Mouse (Mus musculus) MEL-GATA-1-ER (cell line): ENCODE data around the gene Olfr524.

Experiments used
- DNase-seq: peaks from one replicate; pipeline ENCODE4 v3.0.0-alpha.2; 2012; ENCODE audit warnings: low read depth; ENCODE audit errors: extremely low read depth

The Olfr524 gene

GRCm38 (mm10) chr7:140186646-140187620 lies 18.8 kb downstream of the Olfr524 start:
- DNase-seq = no peak

- DNase-seq = no peak
Observed at GRCm38 (mm10) chr7:140184206-140184605, 21.6 kb downstream of the Olfr524 start.

GRCm38 (mm10) chr7:140180692-140181091 lies 25.1 kb downstream of the Olfr524 start:
- DNase-seq = no peak

DNA sequence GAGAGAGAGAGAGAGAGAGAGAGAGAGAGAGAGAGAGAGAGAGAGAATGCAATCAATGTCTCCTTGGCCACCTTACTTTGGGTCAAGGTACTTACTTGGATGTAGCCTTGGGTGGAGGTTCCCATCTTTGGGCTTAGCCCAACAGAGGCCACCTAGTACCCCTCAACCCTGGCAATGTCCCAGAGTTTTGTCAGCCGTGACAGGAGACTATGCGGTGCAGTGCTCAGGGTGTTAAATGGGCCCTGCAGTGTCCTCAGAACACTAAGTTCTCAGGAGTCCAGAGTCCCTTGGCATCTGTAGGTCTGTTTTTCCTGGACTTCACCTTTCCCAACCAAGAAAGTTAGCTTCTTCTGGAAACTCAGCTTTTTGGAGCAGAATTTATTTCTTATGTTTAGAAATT lies 26.6 kb downstream of the Olfr524 start:
- DNase-seq = no peak

DNA sequence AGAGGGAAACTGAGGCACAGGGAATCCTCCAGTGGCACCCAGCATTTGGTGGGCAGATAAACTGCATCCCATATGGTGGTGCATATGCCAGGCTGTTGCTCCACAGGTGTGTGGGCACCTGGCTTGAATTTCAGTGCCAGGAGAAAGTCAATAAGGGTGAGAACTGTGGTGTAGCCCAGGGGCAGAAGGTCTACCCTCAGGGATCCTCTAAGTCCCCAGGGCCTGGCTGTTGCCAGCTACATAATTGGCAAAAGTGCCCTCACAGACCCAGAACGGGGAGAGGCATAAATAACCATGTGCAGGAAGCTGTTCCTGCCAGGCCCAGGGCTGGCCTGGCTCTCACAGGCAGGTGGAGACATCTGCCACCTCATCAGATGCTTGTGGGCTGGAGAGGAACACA lies 32.8 kb downstream of the Olfr524 start, which contains the start of gene Olfr523:
Olfr523 (plus strand) TSS at position 282 of the 400 bp plus-strand sequence.
- no peak for DNase-seq

DNA sequence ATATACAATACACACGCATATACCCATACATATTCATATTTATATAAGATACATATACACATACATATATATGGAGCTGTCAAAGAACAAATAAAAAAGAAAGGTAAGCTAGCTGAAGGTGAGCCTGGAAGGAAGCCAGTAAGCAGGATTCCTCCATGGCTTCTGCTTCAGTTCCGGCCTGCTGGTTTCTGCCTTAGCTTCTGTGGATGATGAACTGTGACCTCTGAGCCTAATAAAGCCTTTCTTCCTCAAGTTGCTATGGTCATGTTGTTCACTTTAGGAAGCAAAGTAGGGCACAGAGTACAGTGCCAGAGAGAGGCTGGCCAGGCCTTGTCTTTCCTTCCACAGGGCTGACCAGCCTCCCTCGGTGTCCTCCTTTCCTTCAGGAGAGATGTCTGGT lies 34.9 kb downstream of the Olfr524 start:
- no peak for DNase-seq

GRCm38 (mm10) chr7:140169386-140169785 lies 36.4 kb downstream of the Olfr524 start:
- no peak for DNase-seq

DNA sequence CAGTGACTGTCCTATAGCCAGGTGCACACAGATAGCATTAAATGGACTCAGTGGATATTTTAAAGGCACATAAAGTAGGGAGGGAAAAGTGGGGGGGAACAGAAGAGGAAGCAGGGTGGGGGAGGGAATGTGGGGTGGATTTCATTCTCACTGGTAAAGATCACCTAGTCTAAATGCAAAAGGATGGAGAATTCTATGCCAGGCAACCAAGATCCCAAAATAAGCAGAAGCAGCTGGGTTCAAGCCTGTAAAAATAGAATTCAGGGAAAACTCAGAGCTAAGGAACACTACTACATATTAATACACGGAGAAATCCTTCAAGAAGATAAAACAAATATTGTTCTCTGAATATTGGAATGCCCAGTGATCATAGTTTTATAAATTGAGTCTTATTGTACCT lies 37.8 kb downstream of the Olfr524 start:
- DNase-seq = no peak

DNA sequence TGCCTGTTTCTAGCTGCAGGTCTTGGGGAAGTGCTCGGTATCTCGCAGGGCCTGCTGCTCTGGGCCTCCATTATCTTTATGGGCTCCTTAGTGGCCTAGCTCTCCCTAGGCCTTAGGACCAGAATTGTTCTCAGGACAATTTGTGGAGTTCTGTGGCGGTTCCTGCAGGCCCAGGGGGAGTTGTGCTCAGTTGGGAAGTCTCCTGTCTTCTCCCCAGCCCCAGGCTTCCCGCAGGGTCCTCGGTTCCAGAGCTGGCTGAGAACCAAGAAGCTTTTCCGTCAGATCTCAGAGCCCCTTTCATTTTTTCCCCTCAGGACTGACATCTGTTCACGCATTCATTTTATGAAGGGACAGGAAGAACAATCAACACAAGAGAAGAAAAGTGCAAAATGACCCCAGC lies 41.1 kb downstream of the Olfr524 start, which contains the start of gene Olfr522:
Olfr522 (minus strand) TSS at position 101 of the 400 bp plus-strand sequence.
- no peak for DNase-seq

GRCm38 (mm10) chr7:140160363-140160762 lies 45.4 kb downstream of the Olfr524 start:
- DNase-seq = no peak

DNA sequence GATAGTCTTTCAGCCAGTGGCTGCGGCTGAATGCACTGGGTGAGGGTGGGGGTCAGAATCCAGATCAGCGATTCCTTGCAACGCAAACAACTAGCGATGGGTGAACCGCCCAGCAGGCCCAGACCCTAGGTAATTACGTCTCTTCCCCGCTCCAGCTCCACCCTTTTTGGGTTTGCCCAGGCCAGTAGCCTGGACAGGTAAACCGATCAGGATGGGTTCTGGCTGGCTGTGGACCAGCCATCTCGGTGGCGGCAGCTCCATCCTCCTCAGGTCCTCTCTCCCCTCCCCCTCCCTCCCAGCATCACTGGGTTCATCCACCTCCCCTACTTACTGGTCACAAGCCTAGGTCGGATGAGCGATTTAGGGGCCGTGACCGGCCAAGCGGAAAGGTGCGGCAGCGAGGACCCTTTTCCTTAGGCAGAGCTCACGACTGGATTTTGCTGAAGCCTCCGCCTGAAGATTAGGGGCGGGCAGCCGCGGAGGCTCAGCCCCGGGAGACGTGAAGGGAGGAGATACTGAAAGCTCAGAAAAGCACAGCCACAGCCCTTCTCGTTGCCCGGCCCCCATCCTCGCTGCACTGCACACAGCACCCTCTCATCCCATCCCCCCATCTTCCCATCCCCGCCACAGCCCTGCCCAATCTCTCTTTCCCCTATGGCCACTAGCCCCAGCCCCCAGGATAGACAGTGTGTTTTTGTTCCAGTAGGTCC lies 51.4 kb downstream of the Olfr524 start, which contains the start of gene Sprn:
Sprn (minus strand) TSS at position 660 of the 710 bp plus-strand sequence.
- no peak for DNase-seq

GRCm38 (mm10) chr7:140153829-140154217 lies 51.9 kb downstream of the Olfr524 start:
- DNase-seq = no peak

GRCm38 (mm10) chr7:140153383-140153782 lies 52.4 kb downstream of the Olfr524 start:
- DNase-seq = no peak
